Mouse (Mus musculus) midbrain, embryonic 11.5 days (tissue): ENCODE results near the gene Pold3. TPM values are rescaled to one million over a fixed set of nuclear protein-coding genes. Genes with fewer than 3 reads are reported as not detected.

Source experiments
- ATAC-seq: fragments of 200-750 bp; cut with Nextera tagmentation; 2 replicates; pipeline ENCODE4 v1.8.0; 2017; ENCODE audit warnings: moderate TSS enrichment, moderate library complexity; ENCODE audit not compliant: low FRiP score
- DNase-seq: peaks from one replicate; pipeline ENCODE4 v3.0.0; 2015; ENCODE audit warnings: low spot score; ENCODE audit errors: missing footprints
- H3K27ac ChIP-seq: fragments of 300-500 bp; sonication (generic); 2 replicates; pipeline ENCODE4 v1.5.1; 2014; ENCODE audit warnings: low read depth, low read length
- H3K27me3 ChIP-seq: fragments of 300-500 bp; sonication (generic); 2 replicates; pipeline ENCODE4 v1.6.1; 2014; ENCODE audit warnings: mild to moderate bottlenecking, low read length, moderate library complexity, mixed read lengths; ENCODE audit not compliant: control insufficient read depth, insufficient read depth
- H3K36me3 ChIP-seq: fragments of 300-500 bp; sonication (generic); 2 replicates; pipeline ENCODE4 v1.6.1; 2014; ENCODE audit warnings: mild to moderate bottlenecking, low read length, moderate library complexity, mixed read lengths; ENCODE audit not compliant: control insufficient read depth, insufficient read depth
- H3K4me1 ChIP-seq: fragments of 300-500 bp; sonication (generic); 2 replicates; pipeline ENCODE4 v1.6.1; 2014; ENCODE audit warnings: low read length; ENCODE audit not compliant: control insufficient read depth, insufficient read depth
- H3K4me2 ChIP-seq: fragments of 300-500 bp; sonication (generic); 2 replicates; pipeline ENCODE4 v1.6.1; 2014; ENCODE audit warnings: mild to moderate bottlenecking, moderate library complexity
- H3K4me3 ChIP-seq: fragments of 300-500 bp; sonication (generic); 2 replicates; pipeline ENCODE4 v1.5.1; 2014; ENCODE audit warnings: low read depth, low read length
- H3K9ac ChIP-seq: fragments of 300-500 bp; sonication (generic); 2 replicates; pipeline ENCODE4 v1.6.1; 2014; ENCODE audit warnings: low read length
- H3K9me3 ChIP-seq: fragments of 300-500 bp; sonication (generic); 2 replicates; pipeline ENCODE4 v1.6.1; 2016; ENCODE audit warnings: low read length; ENCODE audit not compliant: control insufficient read depth
- WGBS: fragments of 180-500 bp; shearing (Covaris S2); extraction: QIAGEN DNeasy Blood & Tissue Kit; methylation state at CpG from one replicate; pipeline ENCODE4 v1.1.7; 2014; 5-methylcytosine and 5-hydroxymethylcytosine counted together
- polyA plus RNA-seq: library from polyadenylated mRNA; unstranded; fragments of >200 nt; fragmentation: Nextera tagmentation; extraction: Ambion mirVana; gene quantifications from 2 replicates; pipeline ENCODE4 v1.2.1, GENCODE M21; 2014

Gene Pold3
- polyA plus RNA-seq: 100 and 104 TPM in 2 replicates

DNA sequence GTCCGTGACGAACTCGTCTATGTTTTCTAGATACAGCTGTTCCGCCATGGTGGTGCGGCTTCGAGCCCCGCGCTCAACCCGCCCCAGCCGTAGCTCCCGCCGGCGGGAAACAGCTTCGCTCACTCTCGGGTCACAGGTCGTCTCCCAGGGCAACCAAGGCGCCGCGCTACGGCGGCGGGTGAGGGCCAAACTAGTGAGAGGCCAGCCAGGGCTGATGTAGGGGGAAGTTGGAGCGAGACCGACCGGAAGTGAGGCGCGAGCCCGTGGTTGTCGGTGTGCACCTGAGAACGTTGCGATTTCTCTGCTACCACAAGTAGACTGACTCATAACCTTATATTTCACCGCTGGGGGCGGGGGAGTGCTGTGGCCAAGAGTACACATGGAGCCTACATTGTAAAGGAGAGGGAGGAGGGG lies at the start of gene Pold3:
Gene Pold3 (minus strand): TSS at position 190 of the 414 bp plus-strand sequence.
- Histone ChIP-seq H3K36me3 (peaks cover 5% of the 10 kb centered on the region), H3K9me3 (no peaks in the 10 kb centered on the region), H3K4me2 (peak within 1 kb of the TSS; percentile 78), H3K4me1 (peaks cover 5% of the 10 kb centered on the region; the same call in 1 of the 2 replicates), H3K27ac (peak within 1 kb of the TSS; percentile 77), H3K9ac (peak within 1 kb of the TSS; percentile 94), H3K4me3 (peak within 1 kb of the TSS; percentile 90), H3K27me3 (no peaks in the 10 kb centered on the region)
- DNase-seq: peak; percentile 100
- WGBS: under 1% methylated on average over 33 of the region's 33 CpGs
- ATAC-seq: peak; percentile 96

DNA sequence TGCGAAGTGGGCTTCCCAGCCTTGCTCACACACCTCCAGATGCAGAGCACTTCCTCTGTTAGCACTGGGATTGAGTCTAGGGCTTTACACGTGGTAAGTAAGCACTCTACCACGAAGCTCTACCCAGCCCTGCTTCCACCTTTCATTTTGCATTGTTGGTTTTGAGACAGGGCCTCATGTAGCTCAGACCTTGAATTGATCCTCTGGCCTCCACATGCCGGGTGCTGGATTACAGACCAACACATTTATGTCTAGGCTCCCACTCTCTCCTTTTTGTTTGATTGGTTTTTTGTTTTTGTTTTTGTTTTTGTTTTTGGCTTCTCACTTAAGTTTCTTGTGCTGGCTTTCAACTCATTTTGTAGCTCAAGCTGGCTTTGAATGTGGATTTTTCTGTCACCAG lies 49.4 kb upstream of the Pold3 start:
- Histone ChIP-seq H3K4me1 (no peaks in the 10 kb centered on the region), H3K36me3 (no peaks in the 10 kb centered on the region), H3K27me3 (no peaks in the 10 kb centered on the region), H3K27ac (no peak overlapping the region), H3K4me2 (no peak overlapping the region), H3K9ac (no peak overlapping the region), H3K4me3 (no peak overlapping the region), H3K9me3 (no peaks in the 10 kb centered on the region)
- 60% methylated on average over 4 of the region's 4 CpGs for WGBS
- DNase-seq (peak; percentile 77), ATAC-seq (no peak)

DNA sequence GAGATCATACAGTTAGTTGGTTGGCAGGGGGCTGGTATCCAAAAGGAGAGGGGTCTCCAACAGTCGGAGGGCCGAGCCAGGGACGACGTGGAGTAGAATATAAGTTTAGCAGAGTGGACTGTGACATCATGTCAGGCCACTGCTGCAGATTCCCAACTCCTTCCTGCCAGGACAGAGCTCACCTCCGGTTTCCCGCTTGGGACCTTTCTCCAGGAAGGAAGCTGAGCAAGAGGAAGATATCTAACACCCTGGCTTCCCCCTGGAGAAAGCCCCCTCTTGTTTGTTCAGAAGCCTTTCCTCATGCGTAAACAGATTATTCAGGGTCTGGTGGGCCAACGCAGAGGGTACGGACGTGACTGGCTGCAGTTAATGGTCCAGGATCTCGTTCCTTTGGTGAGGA lies 47.3 kb upstream of the Pold3 start:
- Histone ChIP-seq H3K4me2 (no peak overlapping the region), H3K27me3 (no peaks in the 10 kb centered on the region), H3K27ac (no peak overlapping the region), H3K36me3 (no peaks in the 10 kb centered on the region), H3K4me1 (no peaks in the 10 kb centered on the region), H3K9me3 (no peaks in the 10 kb centered on the region), H3K9ac (no peak overlapping the region), H3K4me3 (no peak overlapping the region)
- ATAC-seq: no peak
- peak; percentile 56 for DNase-seq
- WGBS: 77% methylated on average over 11 of the region's 11 CpGs

DNA sequence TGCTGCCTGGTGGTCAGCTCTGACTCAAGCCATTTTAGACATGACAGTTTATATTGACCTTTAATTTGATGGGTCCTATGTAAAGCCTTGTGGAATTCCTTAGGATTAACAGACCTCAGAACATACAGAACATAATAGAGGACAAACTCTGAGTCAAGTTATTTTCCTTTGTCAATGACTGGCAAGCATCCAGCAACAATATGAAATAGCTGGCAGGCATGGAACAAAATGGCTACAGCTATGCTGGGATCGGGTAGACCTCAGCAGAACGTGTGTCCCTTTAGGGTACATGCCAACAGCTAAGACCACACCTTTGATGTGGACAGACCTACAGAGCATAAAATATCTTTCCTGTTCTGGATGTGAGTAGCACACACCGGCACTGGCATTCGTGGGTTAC lies 42.1 kb upstream of the Pold3 start:
- Histone ChIP-seq H3K36me3 (no peaks in the 10 kb centered on the region), H3K4me3 (no peak overlapping the region)
- DNase-seq: no peak

DNA sequence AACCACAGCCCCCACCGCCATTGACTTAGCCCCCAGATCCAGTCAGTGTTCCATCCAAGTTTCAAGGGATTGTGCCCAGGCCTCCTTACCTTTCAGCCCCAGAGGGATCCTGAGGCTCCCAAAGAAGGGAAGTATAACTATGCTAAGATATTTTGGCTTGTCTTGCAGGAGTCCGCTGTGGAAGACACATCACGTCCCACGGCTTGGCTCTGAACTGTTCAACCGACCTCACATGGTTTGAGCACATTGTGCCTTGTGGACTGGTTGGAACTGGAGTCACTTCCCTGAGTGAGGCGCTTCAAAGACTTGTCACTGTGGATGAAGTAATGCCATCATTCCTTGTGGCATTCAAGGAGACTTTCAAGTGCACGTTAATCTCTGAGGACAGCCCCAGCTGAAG lies 38.6 kb upstream of the Pold3 start:
- DNase-seq (peak; percentile 90), ATAC-seq (peak; percentile 30)
- Histone ChIP-seq H3K27ac (peak overlapping the region; percentile 89; the same call in 1 of the 2 replicates), H3K4me2 (peak overlapping the region; percentile 95), H3K36me3 (no peaks in the 10 kb centered on the region), H3K4me3 (peak overlapping the region; percentile 74), H3K9me3 (no peaks in the 10 kb centered on the region), H3K9ac (peak overlapping the region; percentile 82), H3K4me1 (peaks cover 4% of the 10 kb centered on the region; the same call in 1 of the 2 replicates), H3K27me3 (no peaks in the 10 kb centered on the region)
- WGBS: 70% methylated on average over 7 of the region's 7 CpGs

More for the DNA sequence above, 42.1 kb upstream of the Pold3 start:
- ATAC-seq: no peak
- H3K4me1 ChIP-seq: peaks cover 4% of the 10 kb centered on the region; the same call in 1 of the 2 replicates
- 90% methylated on average over 4 of the region's 4 CpGs for WGBS
- no peak overlapping the region for H3K9ac ChIP-seq
- no peaks in the 10 kb centered on the region for H3K27me3 ChIP-seq
- H3K9me3 ChIP-seq: no peaks in the 10 kb centered on the region
- H3K27ac ChIP-seq: no peak overlapping the region
- no peak overlapping the region for H3K4me2 ChIP-seq

DNA sequence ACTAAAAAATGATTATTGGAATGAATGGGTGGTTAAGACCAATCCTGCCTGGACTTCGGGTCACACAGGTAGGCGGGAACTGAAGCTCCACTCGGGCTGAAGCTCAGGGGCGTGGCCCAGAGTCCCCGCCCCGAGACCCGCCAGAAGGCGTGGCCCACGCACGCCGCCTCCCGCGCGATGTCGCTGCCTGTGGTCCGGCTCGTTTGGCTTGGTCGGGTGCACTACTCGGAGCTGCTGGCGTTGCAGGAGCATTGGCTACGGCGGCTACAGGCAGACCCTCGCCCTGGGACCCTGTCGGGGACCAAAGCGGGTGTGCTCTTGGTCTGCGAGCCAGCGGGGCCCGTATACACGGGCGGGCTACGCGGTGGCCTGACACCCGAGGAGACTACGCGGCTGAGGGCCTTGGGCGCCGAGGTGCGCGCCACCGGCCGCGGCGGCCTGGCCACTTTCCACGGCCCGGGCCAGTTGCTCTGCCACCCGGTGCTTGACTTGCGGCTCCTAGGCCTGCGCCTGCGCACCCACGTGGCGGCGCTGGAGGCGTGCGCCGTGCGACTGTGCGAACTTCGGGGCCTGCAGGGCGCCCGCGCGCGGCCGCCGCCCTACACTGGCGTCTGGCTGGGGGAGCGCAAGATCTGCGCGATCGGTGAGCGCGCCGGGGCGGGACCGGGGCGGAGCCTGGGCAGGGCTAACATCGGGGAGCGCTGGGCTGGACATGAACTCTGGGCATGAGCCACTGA lies 37.9 kb upstream of the Pold3 start, which contains the start of gene Lipt2:
Gene Lipt2 (plus strand): TSS at position 173 of the 737 bp plus-strand sequence.
- Histone ChIP-seq H3K27me3 (no peaks in the 10 kb centered on the region), H3K4me2 (peak within 1 kb of the TSS; percentile 95), H3K9ac (peak within 1 kb of the TSS; percentile 82), H3K9me3 (no peaks in the 10 kb centered on the region), H3K4me3 (peak within 1 kb of the TSS; percentile 74), H3K4me1 (peaks cover 4% of the 10 kb centered on the region; the same call in 1 of the 2 replicates), H3K36me3 (no peaks in the 10 kb centered on the region), H3K27ac (peak within 1 kb of the TSS; percentile 89)
- WGBS: 0% methylated on average over 73 of the region's 78 CpGs
- DNase-seq: peak; percentile 98
- ATAC-seq: peak; percentile 97

DNA sequence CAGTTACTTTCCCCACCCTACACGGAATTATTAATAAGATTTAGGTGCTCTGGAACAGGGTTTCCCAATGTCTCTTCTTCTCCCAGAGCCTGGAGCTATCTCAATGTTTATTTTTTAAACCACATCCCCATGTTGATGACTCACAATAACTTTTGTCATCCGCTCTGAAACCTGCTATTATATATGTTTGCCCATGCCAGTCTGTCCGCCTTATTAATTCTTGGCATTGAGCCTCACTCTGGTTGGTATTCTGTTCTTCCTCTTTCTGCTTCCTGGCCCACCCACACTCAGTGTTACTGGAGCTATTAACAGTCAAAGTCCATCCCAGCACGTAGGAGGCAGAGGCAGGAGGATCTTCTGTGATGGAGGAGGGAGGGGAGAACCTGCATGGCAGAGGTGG lies 36.3 kb upstream of the Pold3 start:
- DNase-seq (no peak), ATAC-seq (no peak)
- Histone ChIP-seq H3K4me3 (no peak overlapping the region), H3K4me2 (no peak overlapping the region), H3K9ac (no peak overlapping the region), H3K9me3 (no peaks in the 10 kb centered on the region), H3K27ac (no peak overlapping the region), H3K36me3 (no peaks in the 10 kb centered on the region), H3K4me1 (peaks cover 4% of the 10 kb centered on the region; the same call in 1 of the 2 replicates), H3K27me3 (no peaks in the 10 kb centered on the region)
- 80% methylated on average over 4 of the region's 4 CpGs for WGBS

DNA sequence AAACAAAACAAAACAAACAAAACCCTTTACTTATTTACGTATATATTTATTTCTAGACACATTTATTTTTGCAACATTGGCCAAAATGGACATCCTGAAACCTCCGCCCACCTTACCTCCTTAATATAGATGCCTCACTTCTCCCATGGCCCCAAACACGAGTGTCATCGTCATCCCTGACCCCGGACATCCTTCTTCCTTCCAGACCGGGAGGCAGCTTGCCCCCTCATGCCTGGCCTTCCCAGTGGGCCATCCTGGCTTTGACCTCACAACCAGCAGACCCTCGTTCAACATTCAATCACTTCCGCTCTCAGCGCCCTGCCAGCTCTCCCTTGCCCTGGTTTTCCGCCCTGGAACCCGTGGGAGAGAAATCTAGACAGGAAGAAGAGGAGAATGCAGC lies 29.3 kb upstream of the Pold3 start:
- DNase-seq: no peak
- Histone ChIP-seq H3K4me2 (no peak overlapping the region), H3K9me3 (no peaks in the 10 kb centered on the region), H3K27ac (no peak overlapping the region), H3K4me3 (no peak overlapping the region), H3K4me1 (no peaks in the 10 kb centered on the region), H3K9ac (no peak overlapping the region), H3K27me3 (no peaks in the 10 kb centered on the region), H3K36me3 (no peaks in the 10 kb centered on the region)
- WGBS: 87% methylated on average over 11 of the region's 11 CpGs
- ATAC-seq: no peak

DNA sequence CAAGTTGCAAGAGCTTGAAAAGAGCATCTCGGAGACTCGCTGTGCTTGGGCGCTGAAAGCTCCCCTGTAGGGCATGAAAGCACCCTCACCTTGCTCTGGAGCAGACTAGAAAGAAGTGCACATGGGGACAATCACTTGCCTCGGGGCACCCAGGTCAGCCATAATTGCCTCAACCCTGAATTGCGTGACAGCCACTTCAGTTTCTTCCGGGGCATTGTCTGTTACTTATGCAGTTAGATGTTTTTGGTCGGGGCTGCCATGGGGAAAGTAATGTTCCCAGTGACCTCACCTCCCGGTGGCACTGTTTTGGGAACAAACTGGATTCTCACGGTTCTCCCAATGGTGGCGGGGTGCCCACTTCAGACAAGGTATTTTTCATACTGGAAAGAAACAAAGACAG lies 28.7 kb upstream of the Pold3 start:
- H3K4me2 ChIP-seq: no peak overlapping the region
- H3K36me3 ChIP-seq: no peaks in the 10 kb centered on the region
- no peak overlapping the region for H3K4me3 ChIP-seq
- ATAC-seq: no peak
- no peak overlapping the region for H3K9ac ChIP-seq
- H3K9me3 ChIP-seq: no peaks in the 10 kb centered on the region
- no peaks in the 10 kb centered on the region for H3K27me3 ChIP-seq
- H3K27ac ChIP-seq: no peak overlapping the region
- no peaks in the 10 kb centered on the region for H3K4me1 ChIP-seq
- WGBS: 65% methylated on average over 10 of the region's 10 CpGs
- no peak for DNase-seq
